Mouse (Mus musculus) intestine, postnatal 0 days (tissue): Measurements from ENCODE around the gene Pck2. TPM values are rescaled to one million over a fixed set of nuclear protein-coding genes. Genes with fewer than 3 reads are reported as not detected.

ENCODE experiments used
- ATAC-seq: fragments of 200-750 bp; cut with Nextera tagmentation; 2 replicates; pipeline ENCODE4 v1.8.0; 2017; ENCODE audit warnings: mild to moderate bottlenecking, moderate TSS enrichment, moderate library complexity
- H3K27ac ChIP-seq: fragments of 300-500 bp; sonication (generic); 2 replicates; pipeline ENCODE4 v1.5.1; 2014; ENCODE audit warnings: mild to moderate bottlenecking, low read depth, low read length, moderate library complexity
- H3K27me3 ChIP-seq: fragments of 300-500 bp; sonication (generic); replicated peaks from 2 replicates; pipeline ENCODE4 v1.6.1; 2014; ENCODE audit warnings: low read length, mixed read lengths; ENCODE audit not compliant: control insufficient read depth, insufficient read depth
- H3K36me3 ChIP-seq: fragments of 300-500 bp; sonication (generic); 2 replicates; pipeline ENCODE4 v1.6.1; 2014; ENCODE audit warnings: mild to moderate bottlenecking, moderate library complexity; ENCODE audit not compliant: control insufficient read depth, insufficient read depth
- H3K4me1 ChIP-seq: fragments of 300-500 bp; sonication (generic); replicated peaks from 2 replicates; pipeline ENCODE4 v1.6.1; 2014; ENCODE audit warnings: antibody characterized with exemption, low read length, mixed read lengths; ENCODE audit not compliant: control insufficient read depth, insufficient read depth
- H3K4me2 ChIP-seq: fragments of 300-500 bp; sonication (generic); replicated peaks from 2 replicates; pipeline ENCODE4 v1.6.1; 2014; ENCODE audit warnings: low read depth, mild to moderate bottlenecking, moderate library complexity
- H3K4me3 ChIP-seq: fragments of 300-500 bp; sonication (generic); 2 replicates; pipeline ENCODE4 v1.5.1; 2014; ENCODE audit warnings: low read depth, low read length
- H3K9ac ChIP-seq: fragments of 300-500 bp; sonication (generic); 2 replicates; pipeline ENCODE4 v1.6.1; 2014; ENCODE audit warnings: mild to moderate bottlenecking, low read depth, low read length
- H3K9me3 ChIP-seq: fragments of 300-500 bp; sonication (generic); 2 replicates; pipeline ENCODE4 v1.6.1; 2016; ENCODE audit warnings: mixed run types; ENCODE audit not compliant: control insufficient read depth
- CTCF ChIP-seq: sonication (generic); IDR thresholded peaks from 2 replicates; pipeline ENCODE4 v1.5.1; 2016; ENCODE audit warnings: low read depth, mild to moderate bottlenecking, control low read depth, antibody characterized with exemption, moderate library complexity
- WGBS: fragments of 180-500 bp; shearing (Covaris S2); extraction: QIAGEN DNeasy Blood & Tissue Kit; methylation state at CpG from one replicate; pipeline ENCODE4 v1.1.7; 2014; 5-methylcytosine and 5-hydroxymethylcytosine counted together
- polyA plus RNA-seq: library from polyadenylated mRNA; unstranded; fragments of >200 nt; fragmentation: Nextera tagmentation; extraction: Ambion mirVana; gene quantifications from 2 replicates; pipeline ENCODE4 v1.2.1, GENCODE M21; 2015

Pck2 gene
- polyA plus RNA-seq, result 16.7 and 17.6 TPM in 2 replicates

- Histone ChIP-seq H3K27me3 (no peaks in the 10 kb centered on the region), H3K9me3 (no peaks in the 10 kb centered on the region), H3K4me2 (peak within 1 kb of the TSS; percentile 87), H3K27ac (peak within 1 kb of the TSS; percentile 87), H3K4me1 (peaks cover 4% of the 10 kb centered on the region; the same call in 1 of the 2 replicates), H3K9ac (peak within 1 kb of the TSS; percentile 65), H3K4me3 (peak within 1 kb of the TSS; percentile 65), H3K36me3 (peaks cover 19% of the 10 kb centered on the region)
- peak; percentile 91 for ATAC-seq
- WGBS, result under 1% methylated on average over 32 of the region's 32 CpGs
- TF ChIP-seq CTCF, result no peak; the same call in 1 of the 2 replicates
These were observed at the start of gene Pck2 for GRCm38 (mm10) chr14:55540067-55540786. Gene Pck2, plus strand, starts transcription at chr14:55540266.

GRCm38 (mm10) chr14:55490361-55491201, 49.5 kb upstream of the Pck2 start, which contains the start of gene Carmil3:
Gene Carmil3, plus strand, starts transcription at chr14:55490651.
- H3K9ac ChIP-seq, result peak within 1 kb of the TSS; percentile 27
- 1% methylated on average over 68 of the region's 68 CpGs for WGBS
- ATAC-seq, result peak; percentile 39
- H3K9me3 ChIP-seq, result no peaks in the 10 kb centered on the region
- H3K27me3 ChIP-seq, result no peaks in the 10 kb centered on the region
- peak within 1 kb of the TSS; percentile 99 for H3K4me2 ChIP-seq
- H3K36me3 ChIP-seq, result peaks cover 24% of the 10 kb centered on the region
- no peaks in the 10 kb centered on the region for H3K4me1 ChIP-seq
- H3K27ac ChIP-seq, result no peak within 1 kb of the TSS
- TF ChIP-seq CTCF, result no peak
- H3K4me3 ChIP-seq, result peak within 1 kb of the TSS; percentile 65

GRCm38 (mm10) chr14:55491291-55491833, 48.7 kb upstream of the Pck2 start:
- no peak for TF ChIP-seq CTCF
- under 1% methylated on average over 29 of the region's 30 CpGs for WGBS
- Histone ChIP-seq H3K27me3 (no peaks in the 10 kb centered on the region), H3K4me1 (no peaks in the 10 kb centered on the region), H3K4me3 (peak overlapping the region; percentile 65), H3K9ac (no peak overlapping the region), H3K9me3 (no peaks in the 10 kb centered on the region), H3K27ac (no peak overlapping the region), H3K4me2 (peak overlapping the region; percentile 99), H3K36me3 (peaks cover 20% of the 10 kb centered on the region)
- ATAC-seq, result peak; percentile 63

- no peak overlapping the region for H3K27ac ChIP-seq
- peaks cover 12% of the 10 kb centered on the region; the same call in 1 of the 2 replicates for H3K36me3 ChIP-seq
- no peak overlapping the region for H3K4me2 ChIP-seq
- TF ChIP-seq CTCF, result no peak
- H3K9ac ChIP-seq, result no peak overlapping the region
- no peak overlapping the region for H3K4me3 ChIP-seq
- H3K9me3 ChIP-seq, result no peaks in the 10 kb centered on the region
- no peak for ATAC-seq
- WGBS, result 52% methylated on average over 3 of the region's 3 CpGs
- H3K4me1 ChIP-seq, result no peaks in the 10 kb centered on the region
- no peaks in the 10 kb centered on the region for H3K27me3 ChIP-seq
These were observed 48.0 kb upstream of the Pck2 start for GRCm38 (mm10) chr14:55492103-55492502.

GRCm38 (mm10) chr14:55495509-55496240, 44.4 kb upstream of the Pck2 start:
- Histone ChIP-seq H3K4me2 (no peak overlapping the region), H3K4me3 (no peak overlapping the region), H3K9me3 (no peaks in the 10 kb centered on the region), H3K27ac (no peak overlapping the region), H3K9ac (no peak overlapping the region), H3K4me1 (no peaks in the 10 kb centered on the region), H3K36me3 (no peaks in the 10 kb centered on the region), H3K27me3 (no peaks in the 10 kb centered on the region)
- 78% methylated on average over 20 of the region's 20 CpGs for WGBS
- ATAC-seq, result no peak
- no peak for TF ChIP-seq CTCF
